Mouse (Mus musculus): ENCODE data around the gene Fndc4. TPM values are rescaled to one million over a fixed set of nuclear protein-coding genes. Genes with fewer than 3 reads are reported as not detected.
A peak's percentile ranks its signal among the peaks of the same experiment; 100 is the strongest.

Fndc4 gene
- total RNA-seq, 1 experiment from 2014 or later: 12.2 TPM

DNA sequence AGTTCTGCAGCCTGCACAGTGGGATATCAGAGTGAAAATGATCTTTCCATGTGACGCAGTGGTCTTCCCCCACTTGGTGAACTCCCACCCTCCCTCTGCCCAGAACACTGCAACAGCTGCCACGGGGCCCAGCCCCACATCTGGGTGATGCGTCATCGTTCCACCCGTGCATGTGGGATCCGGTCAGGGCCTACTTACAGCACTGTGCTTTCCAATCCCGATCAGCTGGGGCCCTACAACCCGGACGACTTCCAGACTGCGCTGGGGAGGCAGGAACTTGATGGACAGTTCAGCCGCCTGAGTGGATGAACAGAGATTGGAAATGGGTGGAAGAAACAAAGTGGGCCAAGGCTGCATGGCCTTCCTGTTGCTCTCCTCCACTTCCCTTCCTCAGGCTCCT is 38.3 kb downstream of the Fndc4 start:
- no peak for DNase-seq

DNA sequence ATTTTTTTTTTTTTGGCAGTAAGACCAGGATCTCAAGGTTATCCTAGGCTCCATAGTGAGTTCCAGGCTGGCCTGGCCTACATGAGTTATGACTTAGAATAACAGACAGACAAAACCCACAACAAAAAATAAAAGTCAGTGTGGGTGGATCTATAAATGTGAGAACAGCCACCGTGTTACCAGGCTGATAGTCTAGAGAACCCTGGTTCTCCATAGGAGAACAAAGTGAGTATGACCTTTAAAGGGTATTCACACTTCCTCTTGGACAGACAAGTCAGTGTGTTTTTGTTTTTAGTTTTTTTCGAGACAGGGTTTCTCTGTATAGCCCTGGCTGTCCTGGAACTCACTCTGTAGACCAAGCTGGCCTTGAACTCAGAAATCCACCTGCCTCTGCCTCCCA is 39.9 kb downstream of the Fndc4 start:
- DNase-seq: no peak

DNA sequence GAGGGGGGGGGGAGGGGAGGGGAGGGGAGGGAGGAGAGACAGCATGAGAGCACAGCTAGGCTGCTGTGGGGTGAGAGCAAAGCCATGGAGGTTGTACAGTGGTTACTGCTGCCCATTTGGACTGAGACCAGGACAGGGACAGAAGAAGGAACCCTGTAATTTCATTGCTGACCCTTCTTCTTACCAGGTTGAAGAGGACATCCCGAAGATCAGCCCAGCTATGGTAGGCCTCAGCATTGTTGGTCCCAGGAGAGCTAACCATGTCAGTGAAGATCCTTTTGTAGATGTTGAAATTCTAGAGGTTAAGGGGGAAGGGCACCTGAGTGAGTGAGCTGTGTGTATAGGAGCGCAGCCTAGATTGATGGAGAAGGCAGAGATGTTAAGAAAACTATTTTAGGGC is 40.5 kb downstream of the Fndc4 start:
- DNase-seq: no peak

- DNase-seq: no peak
Observed at GRCm38 (mm10) chr5:31254901-31255300, 41.0 kb downstream of the Fndc4 start.

GRCm38 (mm10) chr5:31254452-31254851 is 41.4 kb downstream of the Fndc4 start:
- DNase-seq: peak; percentile 72

DNA sequence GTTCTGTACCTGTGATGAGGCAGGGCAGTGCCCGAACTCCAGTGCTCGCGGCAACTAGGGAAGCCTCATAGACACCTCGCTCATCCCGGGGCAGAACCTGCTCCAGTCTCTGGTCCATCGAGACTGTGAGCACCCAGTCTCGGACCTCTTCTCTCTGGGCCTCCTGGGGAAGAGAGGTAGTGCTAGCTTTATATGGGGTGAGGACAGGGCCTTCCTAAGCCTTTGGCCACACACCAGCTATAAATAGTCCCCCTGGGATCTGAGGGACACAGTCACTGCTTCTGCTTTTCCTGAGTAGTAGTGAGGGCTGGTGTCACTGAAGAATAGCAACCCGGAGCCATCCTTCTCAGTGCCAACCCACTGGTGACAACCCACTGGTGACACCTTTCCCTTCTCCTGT is 42.1 kb downstream of the Fndc4 start:
- no peak for DNase-seq

GRCm38 (mm10) chr5:31252795-31253545 is 42.9 kb downstream of the Fndc4 start:
- no peak for DNase-seq

- DNase-seq: no peak
Observed at GRCm38 (mm10) chr5:31252151-31252550, 43.7 kb downstream of the Fndc4 start.

DNA sequence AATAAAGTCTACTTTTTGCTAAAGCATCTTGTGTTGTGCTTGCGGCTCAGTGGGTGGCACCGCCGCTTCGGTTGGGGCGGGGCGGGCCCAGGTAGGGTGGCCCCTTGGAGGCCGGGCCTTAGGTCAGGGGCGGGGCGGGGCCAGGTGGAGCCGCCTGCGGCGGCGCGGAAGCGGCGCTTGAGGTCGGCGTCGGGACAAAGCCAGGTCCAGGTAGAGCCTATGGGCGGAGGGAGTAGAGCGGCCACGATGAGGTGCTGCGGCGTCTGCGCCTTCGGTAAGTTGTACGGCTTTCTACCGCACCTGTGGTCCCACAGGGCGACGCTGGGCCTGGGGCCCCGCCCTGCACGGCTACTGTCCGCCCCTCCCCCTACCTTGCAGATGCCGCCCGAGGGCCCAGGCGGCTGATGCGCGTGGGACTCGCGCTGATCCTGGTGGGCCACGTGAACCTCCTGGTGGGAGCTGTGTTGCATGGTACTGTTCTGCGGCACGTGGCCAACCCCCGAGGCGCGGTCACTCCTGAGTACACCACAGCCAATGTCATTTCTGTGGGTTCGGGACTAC is 44.3 kb downstream of the Fndc4 start, which contains the start of gene Krtcap3:
Gene Krtcap3 (plus strand): TSS at position 151 of the 561 bp plus-strand sequence.
- peak; percentile 51 for DNase-seq

DNA sequence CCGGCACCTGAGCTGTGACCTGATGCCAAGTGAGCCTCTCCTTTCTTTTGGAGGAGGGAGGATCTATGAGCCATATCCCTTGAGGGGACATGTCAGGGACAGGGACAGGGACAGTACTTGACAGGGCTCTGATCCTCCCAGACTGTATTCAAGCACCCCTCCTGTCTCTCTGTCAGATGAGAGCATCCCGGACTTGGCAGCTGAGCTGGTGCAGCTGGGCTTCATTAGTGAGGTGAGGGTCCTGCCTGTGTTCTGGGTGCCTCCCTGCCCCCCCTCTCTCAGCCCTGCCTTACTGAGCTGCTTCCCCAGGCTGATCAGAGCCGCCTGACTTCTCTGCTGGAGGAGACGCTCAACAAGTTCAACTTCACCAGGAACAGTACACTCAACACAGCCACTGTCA is 45.2 kb downstream of the Fndc4 start:
- DNase-seq: no peak

Other genes starting within 250 kb of the Fndc4 start
- 116 and 121 TPM in 2 replicates for gene Atraid, start 247.8 kb downstream of the Fndc4 start, total RNA-seq (2021)
- 19.7 and 24.0 TPM in 2 replicates for gene Slc5a6, start 247.2 kb downstream of the Fndc4 start, total RNA-seq (2021)
- gene Cad, start 241.3 kb downstream of the Fndc4 start, total RNA-seq (2021): 31.0 and 37.3 TPM in 2 replicates
- not detected in 2 replicates for gene Dnajc5g, start 189.8 kb downstream of the Fndc4 start, total RNA-seq (2021)
- gene Slc30a3, start 187.8 kb downstream of the Fndc4 start, total RNA-seq (2021): 0.49 and 0.74 TPM in 2 replicates
- gene Trim54, start 179.4 kb downstream of the Fndc4 start, total RNA-seq (2021): not detected in 2 replicates
- not detected in 2 replicates for gene Ucn, start 157.3 kb downstream of the Fndc4 start, total RNA-seq (2021)
- gene Mpv17, start 141.8 kb downstream of the Fndc4 start, total RNA-seq (2021): 41.7 and 46.4 TPM in 2 replicates
- 1.7 and 1.9 TPM in 2 replicates for gene Gm29609, start 116.2 kb downstream of the Fndc4 start, total RNA-seq (2021)
- gene Gtf3c2, start 115.9 kb downstream of the Fndc4 start, total RNA-seq (2021): 54.3 and 58.6 TPM in 2 replicates
- gene Snx17, start 102.9 kb downstream of the Fndc4 start, total RNA-seq (2021): 85.0 and 95.4 TPM in 2 replicates
- 42.7 and 64.9 TPM in 2 replicates for gene Eif2b4, start 102.7 kb downstream of the Fndc4 start, total RNA-seq (2021)
- 25.8 and 27.9 TPM in 2 replicates for gene Zfp513, start 93.8 kb downstream of the Fndc4 start, total RNA-seq (2021)
- gene Ppm1g, start 75.4 kb downstream of the Fndc4 start, total RNA-seq (2021): 117 and 121 TPM in 2 replicates
- 79.7 and 87.7 TPM in 2 replicates for gene Nrbp1, start 55.2 kb downstream of the Fndc4 start, total RNA-seq (2021)
- not detected in 2 replicates for gene Gm9970, start 54.8 kb downstream of the Fndc4 start, total RNA-seq (2021)
- gene Krtcap3, start 44.4 kb downstream of the Fndc4 start, total RNA-seq (2021): 2.7 and 4.8 TPM in 2 replicates
- gene Ift172, start 5.0 kb downstream of the Fndc4 start, total RNA-seq (2021): 36.0 and 41.5 TPM in 2 replicates
- 1.6 and 13.8 TPM in 2 replicates for gene Gckr, start 1.4 kb upstream of the Fndc4 start, total RNA-seq (2021)
- 20.1 and 23.2 TPM in 2 replicates for gene Zfp512, start 156.4 kb upstream of the Fndc4 start, total RNA-seq (2021)
- 0.23 TPM in 1 of 2 replicates, not detected in the other for gene 4930548H24Rik, start 189.7 kb upstream of the Fndc4 start, total RNA-seq (2021)
- gene Gpn1, start 198.7 kb upstream of the Fndc4 start, total RNA-seq (2021): 23.0 and 25.8 TPM in 2 replicates
- 30.1 and 30.4 TPM in 2 replicates for gene Slc4a1ap, start 230.9 kb upstream of the Fndc4 start, total RNA-seq (2021)
- 18.6 and 20.1 TPM in 2 replicates for gene Supt7l, start 231.7 kb upstream of the Fndc4 start, total RNA-seq (2021)

All from adrenal gland, postnatal 14 days (tissue).